27 mouse cellular contexts compared by ENCODE assay signal in the genomic region with DNA sequence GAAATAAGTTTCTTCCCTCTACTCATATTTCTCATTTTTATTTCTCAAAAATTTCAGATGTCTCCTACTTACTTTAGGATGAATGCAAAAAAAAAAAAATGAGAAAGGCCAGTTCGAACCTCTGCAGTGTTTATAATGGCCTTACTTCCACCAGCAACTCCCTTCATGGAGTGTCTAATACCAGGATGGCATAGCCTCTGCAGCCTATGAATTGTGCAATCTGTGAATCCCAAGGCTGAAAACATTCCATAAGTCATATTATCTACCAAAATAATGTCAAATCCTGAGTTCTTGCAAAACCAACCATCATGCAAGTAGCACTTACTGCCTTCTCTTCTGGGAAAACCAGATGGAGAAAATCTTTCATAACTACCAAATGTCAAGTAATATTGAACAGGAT.
DNase-seq lines count a peak whose midpoint lies in the region; ATAC-seq and TF ChIP-seq lines count a peak whose summit lies in the region.
"Had no signal": no experiment of that assay in that cellular context is flagged by ENCODE, and none has a peak within 500 bp of the region (broad histone marks: within the 10 kb centered on the region; RNA-seq: fewer than 3 reads in every experiment).

No protein-coding gene starts in this region.

- TF ChIP-seq POLR2A in lung, adult 2 months (IDR thresholded peaks at IDR 0.05; ENCODE audit: borderline replicate concordance, extremely low read depth, low read depth, low read length): no peak

- H3K27me3 ChIP-seq in lung, embryonic 15.5 days: no peaks in the 10 kb centered on the region
- H3K27me3 ChIP-seq in lung, postnatal 0 days (replicated peaks; ENCODE audit: insufficient read depth, low read length): no peaks in the 10 kb centered on the region
- H3K27me3 ChIP-seq: CH12.LX; embryonic facial prominence, embryonic 13.5 days; embryonic facial prominence, embryonic 15.5 days; forebrain, embryonic 13.5 days; forebrain, embryonic 15.5 days had no signal

- no peak overlapping the region for H3K4me2 ChIP-seq in lung, embryonic 15.5 days
- H3K4me2 ChIP-seq in lung, postnatal 0 days (replicated peaks; ENCODE audit: low read depth, low read length): no peak overlapping the region
- H3K4me2 ChIP-seq: embryonic facial prominence, embryonic 13.5 days; embryonic facial prominence, embryonic 15.5 days; forebrain, embryonic 13.5 days; forebrain, embryonic 15.5 days had no signal

- no peaks in the 10 kb centered on the region for H3K4me1 ChIP-seq in lung, embryonic 15.5 days
- H3K4me1 ChIP-seq in lung, postnatal 0 days (ENCODE audit: insufficient read depth, low read depth, low read length): no peaks in the 10 kb centered on the region
- no peaks in the 10 kb centered on the region for H3K4me1 ChIP-seq in lung, adult 2 months (ENCODE audit: control insufficient read depth, insufficient read depth, low read length)
- H3K4me1 ChIP-seq: embryonic facial prominence, embryonic 13.5 days; embryonic facial prominence, embryonic 15.5 days; forebrain, embryonic 10.5 days; forebrain, embryonic 13.5 days; forebrain, embryonic 15.5 days had no signal

- TF ChIP-seq EP300 in lung, postnatal 0 days (IDR thresholded peaks at IDR 0.05): no peak

- no peak for DNase-seq in lung, postnatal 36 days
- peak; percentile 39 for DNase-seq in lung, postnatal 0 days (ENCODE audit: low spot score)
- no peak for DNase-seq in lung, adult 2 months
- DNase-seq in NIH3T3 (ENCODE audit: low read depth): peak; percentile 73
- DNase-seq in cerebellum, adult 18-20 months: no peak
- no peak for DNase-seq in heart, postnatal 36 days
- DNase-seq: adrenal gland, adult 8-10 months; adrenal gland, postnatal 14 days; adrenal gland, postnatal 36 days; B cell, adult 2 months; cerebellum, adult 11-12 months; cerebellum, adult 8-10 months; cerebellum, adult 9-11 months; cerebellum, postnatal 14 days; cerebellum, postnatal 36 days; embryo, embryonic 11 days; forebrain, postnatal 0 days had no signal

- peak; percentile 52; the same call in 1 of the 2 replicates for ATAC-seq in lung, embryonic 15.5 days (ENCODE audit: borderline replicate concordance, extremely low read depth, low FRiP score, low TSS enrichment)
- no peak for ATAC-seq in lung, postnatal 0 days
- ATAC-seq: CD4-positive, CD25-positive, alpha-beta regulatory T cell, adult 4 months; forebrain, embryonic 13.5 days; forebrain, embryonic 15.5 days; forebrain, postnatal 0 days had no signal

- intact Hi-C loops in heart, postnatal 36 days (cut with DNase I): no loop called here

- no peak overlapping the region for H3K9ac ChIP-seq in lung, embryonic 15.5 days
- H3K9ac ChIP-seq in lung, postnatal 0 days (replicated peaks; ENCODE audit: low read depth): no peak overlapping the region
- H3K9ac ChIP-seq: embryonic facial prominence, embryonic 13.5 days; embryonic facial prominence, embryonic 15.5 days; forebrain, embryonic 13.5 days; forebrain, embryonic 15.5 days; forebrain, postnatal 0 days had no signal

- no peak for TF ChIP-seq CTCF in lung, postnatal 0 days (IDR thresholded peaks at IDR 0.05)
- TF ChIP-seq CTCF in lung, adult 2 months (IDR thresholded peaks at IDR 0.05; ENCODE audit: insufficient read depth, low read length): no peak

- no peak overlapping the region for H3K27ac ChIP-seq in lung, embryonic 15.5 days
- no peak overlapping the region for H3K27ac ChIP-seq in lung, postnatal 0 days (ENCODE audit: low read length)
- H3K27ac ChIP-seq: embryonic facial prominence, embryonic 13.5 days; embryonic facial prominence, embryonic 15.5 days; forebrain, embryonic 10.5 days; forebrain, embryonic 13.5 days; forebrain, embryonic 15.5 days had no signal

- no peaks in the 10 kb centered on the region for H3K9me3 ChIP-seq in lung, embryonic 15.5 days
- no peaks in the 10 kb centered on the region for H3K9me3 ChIP-seq in lung, postnatal 0 days (ENCODE audit: low read length)
- H3K9me3 ChIP-seq: embryonic facial prominence, embryonic 15.5 days; forebrain, embryonic 10.5 days; forebrain, embryonic 13.5 days; forebrain, embryonic 15.5 days; G1E had no signal

- H3K36me3 ChIP-seq in lung, embryonic 15.5 days: 0 out of 2 replicates have a peak, but pooled peaks cover 3% of the 10 kb centered on the region
- no peaks in the 10 kb centered on the region for H3K36me3 ChIP-seq in lung, postnatal 0 days (ENCODE audit: insufficient read depth, low read length)
- H3K36me3 ChIP-seq: embryonic facial prominence, embryonic 13.5 days; embryonic facial prominence, embryonic 15.5 days; forebrain, embryonic 15.5 days; G1E had no signal

- no peak overlapping the region for H3K4me3 ChIP-seq in lung, embryonic 15.5 days
- H3K4me3 ChIP-seq in lung, postnatal 0 days (ENCODE audit: low read depth, low read length): no peak overlapping the region
- no peak overlapping the region for H3K4me3 ChIP-seq in lung, adult 2 months (replicated peaks; ENCODE audit: extremely low read depth, low read depth, low read length)
- H3K4me3 ChIP-seq: embryonic facial prominence, embryonic 13.5 days; embryonic facial prominence, embryonic 15.5 days; erythroblast, embryonic 14.5 days; forebrain, embryonic 10.5 days; forebrain, embryonic 13.5 days; forebrain, embryonic 15.5 days had no signal

- WGBS in lung, embryonic 15.5 days: 55% methylated on average over 1 of the region's 1 CpGs
- 72% methylated on average over 1 of the region's 1 CpGs for WGBS in lung, postnatal 0 days
- WGBS in lung, adult 2 months: 77% methylated on average over 1 of the region's 1 CpGs

Comparison
In these comparisons a context has a peak if more than half of its experiments do, and no peak if none do; other contexts are left out.
1. DNase-seq: peak in lung, postnatal 0 days (single experiment) and NIH3T3 (single experiment); none in lung, postnatal 36 days (single experiment), lung, adult 2 months (single experiment), cerebellum, adult 18-20 months (0 of 2) and heart, postnatal 36 days (0 of 2).